Mouse (Mus musculus): Measurements from ENCODE around the gene Poc5.

DNA sequence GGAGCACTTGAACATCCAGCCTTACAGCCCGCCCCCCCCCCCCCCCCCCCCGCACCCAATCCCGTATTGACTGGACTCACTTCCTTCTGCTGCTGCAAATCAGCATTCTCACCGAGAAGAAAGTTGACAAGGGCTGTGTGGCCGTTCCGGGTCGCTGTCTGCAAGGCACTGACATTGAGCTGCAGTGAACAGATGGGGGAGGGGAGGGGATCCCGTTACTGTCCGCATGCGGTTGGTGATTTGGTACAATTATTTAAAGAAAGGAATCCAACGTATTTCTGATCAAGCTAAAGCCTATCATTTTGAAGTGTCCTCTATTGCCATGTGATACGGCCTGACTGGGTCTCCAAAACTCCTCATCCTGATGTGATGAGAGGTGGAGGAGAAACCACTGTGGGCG lies 47.7 kb downstream of the Poc5 start:
- TF ChIP-seq CTCF (IDR thresholded peaks at IDR 0.05): 0 out of 2 replicates have a peak, but pooled peaks have one; percentile 16
- no peak for TF ChIP-seq EP300 (IDR thresholded peaks at IDR 0.05)
